In genomic region chr15:11565503-11566031, GRCm38 (mm10) we compare ENCODE assay signal across 8 mouse cellular contexts.
DNase-seq lines count a peak whose midpoint lies in the region; ATAC-seq and TF ChIP-seq lines count a peak whose summit lies in the region.

No protein-coding gene starts in this region.

- no peak overlapping the region for H3K4me2 ChIP-seq in intestine, embryonic 14.5 days (ENCODE audit: low read length)
- H3K4me2 ChIP-seq in intestine, embryonic 15.5 days (replicated peaks) = no peak overlapping the region; the same call in 1 of the 2 replicates
- H3K4me2 ChIP-seq in forebrain, postnatal 0 days (ENCODE audit: low read depth) = peak overlapping the region; percentile 26

- WGBS in intestine, embryonic 14.5 days = 29% methylated on average over 10 of the region's 10 CpGs
- WGBS in intestine, embryonic 15.5 days = 26% methylated on average over 10 of the region's 10 CpGs
- 9% methylated on average over 10 of the region's 10 CpGs for WGBS in forebrain, postnatal 0 days

- H3K9me3 ChIP-seq in intestine, embryonic 14.5 days (ENCODE audit: control insufficient read depth, low read length) = no peaks in the 10 kb centered on the region
- no peaks in the 10 kb centered on the region for H3K9me3 ChIP-seq in intestine, embryonic 15.5 days
- H3K9me3 ChIP-seq in forebrain, postnatal 0 days (ENCODE audit: low read length) = no peaks in the 10 kb centered on the region

- no peak for DNase-seq in intestine, embryonic 14.5 days (ENCODE audit: low spot score)
- DNase-seq in forebrain, postnatal 0 days = peak; percentile 27
- peak; percentile 64 for DNase-seq in kidney, postnatal 10 days
- DNase-seq in retina, postnatal 1 day = peak; percentile 15
- DNase-seq in urinary bladder, adult 2 months (ENCODE audit: low spot score) = no peak

- H3K9ac ChIP-seq in intestine, embryonic 14.5 days (ENCODE audit: low read length) = no peak overlapping the region
- no peak overlapping the region for H3K9ac ChIP-seq in intestine, embryonic 15.5 days
- no peak overlapping the region for H3K9ac ChIP-seq in forebrain, postnatal 0 days

- H3K27ac ChIP-seq in intestine, embryonic 14.5 days (ENCODE audit: low read depth) = peak overlapping the region; percentile 16
- H3K27ac ChIP-seq in intestine, embryonic 15.5 days = no peak overlapping the region
- no peak overlapping the region for H3K27ac ChIP-seq in forebrain, postnatal 0 days (ENCODE audit: low read depth, low read length)

- 0 out of 2 replicates have a peak, but pooled peaks have one; percentile 47 for ATAC-seq in intestine, embryonic 14.5 days (replicated peaks; ENCODE audit: low FRiP score, low TSS enrichment, low read depth)
- ATAC-seq in intestine, embryonic 15.5 days = no peak
- peak; percentile 68 for ATAC-seq in forebrain, postnatal 0 days
- ATAC-seq in megakaryocyte progenitor cell, adult 5-6 weeks (replicated peaks; ENCODE audit: poor library complexity) = no peak
- ATAC-seq in frontal cortex, adult (ENCODE audit: low TSS enrichment) = no peak

- no peaks in the 10 kb centered on the region for H3K36me3 ChIP-seq in intestine, embryonic 14.5 days (ENCODE audit: control insufficient read depth, insufficient read depth, low read length)
- no peaks in the 10 kb centered on the region for H3K36me3 ChIP-seq in intestine, embryonic 15.5 days
- H3K36me3 ChIP-seq in forebrain, postnatal 0 days (ENCODE audit: insufficient read depth) = no peaks in the 10 kb centered on the region

- peaks cover 6% of the 10 kb centered on the region; the same call in 1 of the 2 replicates for H3K4me1 ChIP-seq in intestine, embryonic 14.5 days (replicated peaks; ENCODE audit: control insufficient read depth, insufficient read depth, low read length)
- H3K4me1 ChIP-seq in intestine, embryonic 15.5 days (replicated peaks) = no peaks in the 10 kb centered on the region
- H3K4me1 ChIP-seq in forebrain, postnatal 0 days (ENCODE audit: insufficient read depth) = no peaks in the 10 kb centered on the region

- no peak for TF ChIP-seq CTCF in forebrain, postnatal 0 days (IDR thresholded peaks at IDR 0.05; ENCODE audit: low read depth)

- no peaks in the 10 kb centered on the region for H3K27me3 ChIP-seq in intestine, embryonic 14.5 days (replicated peaks; ENCODE audit: control insufficient read depth, insufficient read depth, low read length)
- H3K27me3 ChIP-seq in intestine, embryonic 15.5 days (replicated peaks) = no peaks in the 10 kb centered on the region
- no peaks in the 10 kb centered on the region for H3K27me3 ChIP-seq in forebrain, postnatal 0 days (ENCODE audit: insufficient read depth, low read length)

- no peak overlapping the region for H3K4me3 ChIP-seq in intestine, embryonic 14.5 days (ENCODE audit: low read depth, low read length)
- no peak overlapping the region for H3K4me3 ChIP-seq in intestine, embryonic 15.5 days (replicated peaks)
- no peak overlapping the region for H3K4me3 ChIP-seq in forebrain, postnatal 0 days (ENCODE audit: low read depth, low read length)

Comparison
In these comparisons a context has a peak if more than half of its experiments do, and no peak if none do; other contexts are left out.
1. ATAC-seq: peak in intestine, embryonic 14.5 days (single experiment) and forebrain, postnatal 0 days (single experiment); none in intestine, embryonic 15.5 days (single experiment), megakaryocyte progenitor cell, adult 5-6 weeks (single experiment) and frontal cortex, adult (single experiment).
2. DNase-seq: peak in forebrain, postnatal 0 days (single experiment), kidney, postnatal 10 days (single experiment) and retina, postnatal 1 day (single experiment); none in intestine, embryonic 14.5 days (single experiment) and urinary bladder, adult 2 months (single experiment).